ENCODE assay signal across 12 mouse cellular contexts in the genomic region with DNA sequence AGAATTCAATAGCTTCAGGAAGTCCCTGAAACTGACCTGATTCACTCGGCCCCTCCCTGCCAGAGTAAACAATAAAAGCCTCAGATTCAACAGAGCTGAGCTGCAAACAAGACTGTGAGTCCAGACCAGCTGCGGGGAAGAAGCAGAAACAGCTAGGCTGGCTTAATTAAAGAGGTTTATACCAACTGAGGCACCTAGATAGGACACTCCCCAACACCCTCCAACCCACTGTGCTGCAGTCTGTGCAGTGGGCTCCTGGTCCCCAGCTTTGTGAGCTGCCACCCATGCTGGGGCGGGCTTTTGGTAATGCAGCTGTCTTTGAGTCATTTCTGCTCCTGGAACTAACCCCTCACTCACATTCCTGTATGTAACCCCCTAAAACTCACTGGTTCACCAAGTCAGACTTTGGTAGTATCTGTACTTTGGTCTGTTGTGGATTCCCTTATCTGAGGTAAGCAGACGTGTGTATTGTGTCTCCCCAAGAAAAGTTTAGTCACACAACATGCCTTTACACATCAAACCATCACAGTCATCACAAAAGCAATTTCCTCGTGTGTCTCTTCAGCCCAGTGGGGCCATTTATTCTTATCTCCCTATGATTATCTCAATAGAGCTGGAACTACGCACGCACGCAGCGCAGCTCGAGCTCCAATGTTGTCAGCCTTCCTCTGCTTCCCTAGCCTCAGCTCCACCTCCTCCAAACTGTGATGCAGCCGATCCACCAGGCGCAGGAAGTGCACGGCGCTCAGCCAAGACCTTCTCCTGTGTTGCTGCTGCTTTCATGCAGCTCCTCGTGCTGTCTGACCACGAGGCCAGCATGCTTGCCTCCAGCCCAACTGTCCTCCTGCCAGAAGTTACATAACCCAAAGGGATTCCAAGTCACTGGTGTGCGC.
DNase-seq lines count a peak whose midpoint lies in the region; ATAC-seq lines count a peak whose summit lies in the region.
"Had no signal": no experiment of that assay in that cellular context is flagged by ENCODE, and none has a peak within 500 bp of the region (broad histone marks: within the 10 kb centered on the region; RNA-seq: fewer than 3 reads in every experiment).

No protein-coding gene starts in this region.

- peaks cover 3% of the 10 kb centered on the region; the same call in 1 of the 2 replicates for H3K4me1 ChIP-seq in hindbrain, embryonic 12.5 days
- H3K4me1 ChIP-seq in hindbrain, embryonic 14.5 days (replicated peaks; ENCODE audit: control insufficient read depth, insufficient read depth, low read length), result no peaks in the 10 kb centered on the region
- peaks cover 45% of the 10 kb centered on the region for H3K4me1 ChIP-seq in liver, embryonic 15.5 days (replicated peaks)

- H3K27me3 ChIP-seq in hindbrain, embryonic 12.5 days, result no peaks in the 10 kb centered on the region
- no peaks in the 10 kb centered on the region for H3K27me3 ChIP-seq in hindbrain, embryonic 14.5 days (ENCODE audit: control insufficient read depth, insufficient read depth, low read length)
- no peaks in the 10 kb centered on the region for H3K27me3 ChIP-seq in liver, embryonic 15.5 days
- H3K27me3 ChIP-seq: CH12.LX; midbrain, embryonic 12.5 days had no signal

- 86% methylated on average over 17 of the region's 17 CpGs for WGBS in hindbrain, embryonic 12.5 days
- 80% methylated on average over 17 of the region's 17 CpGs for WGBS in hindbrain, embryonic 14.5 days
- 30% methylated on average over 17 of the region's 17 CpGs for WGBS in liver, embryonic 15.5 days (ENCODE audit: insufficient replicate concordance)

- peaks cover 5% of the 10 kb centered on the region; the same call in 1 of the 2 replicates for H3K36me3 ChIP-seq in hindbrain, embryonic 12.5 days
- no peaks in the 10 kb centered on the region for H3K36me3 ChIP-seq in hindbrain, embryonic 14.5 days (replicated peaks; ENCODE audit: control insufficient read depth, insufficient read depth)
- H3K36me3 ChIP-seq in liver, embryonic 15.5 days (replicated peaks), result no peaks in the 10 kb centered on the region; the same call in 1 of the 2 replicates
- H3K36me3 ChIP-seq: midbrain, embryonic 12.5 days had no signal

- intact Hi-C loops in heart, postnatal 14 days (cut with DNase I), result no loop called here
- intact Hi-C loops in left cerebral cortex, postnatal 36 days (cut with DNase I), result no loop called here

- H3K9me3 ChIP-seq in hindbrain, embryonic 12.5 days (replicated peaks), result no peaks in the 10 kb centered on the region
- no peaks in the 10 kb centered on the region for H3K9me3 ChIP-seq in hindbrain, embryonic 14.5 days (ENCODE audit: control insufficient read depth, low read length)
- no peaks in the 10 kb centered on the region for H3K9me3 ChIP-seq in liver, embryonic 15.5 days (replicated peaks)
- H3K9me3 ChIP-seq: midbrain, embryonic 12.5 days had no signal

- peak overlapping the region; percentile 30; the same call in 1 of the 2 replicates for H3K27ac ChIP-seq in hindbrain, embryonic 12.5 days
- H3K27ac ChIP-seq in hindbrain, embryonic 14.5 days, result no peak overlapping the region
- peak overlapping the region; percentile 59 for H3K27ac ChIP-seq in liver, embryonic 15.5 days (replicated peaks)
- H3K27ac ChIP-seq: midbrain, embryonic 12.5 days had no signal

- ATAC-seq in hindbrain, embryonic 12.5 days (ENCODE audit: low FRiP score), result no peak
- no peak for ATAC-seq in hindbrain, embryonic 14.5 days (ENCODE audit: low FRiP score)
- peak; percentile 65 for ATAC-seq in liver, embryonic 15.5 days (ENCODE audit: insufficient read depth)

- DNase-seq in hindbrain, embryonic 14.5 days (ENCODE audit: low spot score), result no peak
- DNase-seq in c-Kit-positive CD71-positive TER-119-negative erythroid progenitor cells, embryonic 14.5 days (ENCODE audit: low read depth), result peak; percentile 45
- DNase-seq in heart, postnatal 14 days, result peak; percentile 21 to 33
- no peak for DNase-seq in left cerebral cortex, adult 18-20 months (ENCODE audit: low spot score in 2 of 2)
- DNase-seq in left cerebral cortex, postnatal 36 days (ENCODE audit: low spot score in 2 of 2), result no peak
- DNase-seq in spleen, adult 18-20 months, result no peak
- DNase-seq: kidney, adult 2 months; lung, adult 2 months had no signal

- H3K4me2 ChIP-seq in hindbrain, embryonic 12.5 days (replicated peaks), result no peak overlapping the region
- no peak overlapping the region for H3K4me2 ChIP-seq in hindbrain, embryonic 14.5 days (replicated peaks)
- peak overlapping the region; percentile 50 for H3K4me2 ChIP-seq in liver, embryonic 15.5 days
- H3K4me2 ChIP-seq: midbrain, embryonic 12.5 days had no signal

- H3K4me3 ChIP-seq in hindbrain, embryonic 12.5 days, result no peak overlapping the region
- H3K4me3 ChIP-seq in hindbrain, embryonic 14.5 days (replicated peaks; ENCODE audit: low read length), result no peak overlapping the region
- H3K4me3 ChIP-seq in liver, embryonic 15.5 days (replicated peaks), result no peak overlapping the region
- H3K4me3 ChIP-seq: midbrain, embryonic 12.5 days had no signal

- no peak overlapping the region for H3K9ac ChIP-seq in hindbrain, embryonic 12.5 days
- no peak overlapping the region for H3K9ac ChIP-seq in hindbrain, embryonic 14.5 days
- no peak overlapping the region for H3K9ac ChIP-seq in liver, embryonic 15.5 days
- H3K9ac ChIP-seq: midbrain, embryonic 12.5 days had no signal

Comparison
In these comparisons a context has a peak if more than half of its experiments do, and no peak if none do; other contexts are left out.
1. DNase-seq: peak in c-Kit-positive CD71-positive TER-119-negative erythroid progenitor cells, embryonic 14.5 days (single experiment) and heart, postnatal 14 days (2 of 2); none in hindbrain, embryonic 14.5 days (single experiment), left cerebral cortex, adult 18-20 months (0 of 2), left cerebral cortex, postnatal 36 days (0 of 2) and spleen, adult 18-20 months (0 of 2).